Mouse (Mus musculus) kidney, adult 11 months (tissue): ENCODE measurements around the gene Dennd5b.
"Not testable (repeated sequence)": the region's sequence is repeated elsewhere in the genome, so short reads cannot be mapped to it uniquely, and the experiment has no call there.

Experiments used
- DNase-seq: peaks from one replicate; pipeline ENCODE4 v3.0.0; 2022

Gene Dennd5b

DNA sequence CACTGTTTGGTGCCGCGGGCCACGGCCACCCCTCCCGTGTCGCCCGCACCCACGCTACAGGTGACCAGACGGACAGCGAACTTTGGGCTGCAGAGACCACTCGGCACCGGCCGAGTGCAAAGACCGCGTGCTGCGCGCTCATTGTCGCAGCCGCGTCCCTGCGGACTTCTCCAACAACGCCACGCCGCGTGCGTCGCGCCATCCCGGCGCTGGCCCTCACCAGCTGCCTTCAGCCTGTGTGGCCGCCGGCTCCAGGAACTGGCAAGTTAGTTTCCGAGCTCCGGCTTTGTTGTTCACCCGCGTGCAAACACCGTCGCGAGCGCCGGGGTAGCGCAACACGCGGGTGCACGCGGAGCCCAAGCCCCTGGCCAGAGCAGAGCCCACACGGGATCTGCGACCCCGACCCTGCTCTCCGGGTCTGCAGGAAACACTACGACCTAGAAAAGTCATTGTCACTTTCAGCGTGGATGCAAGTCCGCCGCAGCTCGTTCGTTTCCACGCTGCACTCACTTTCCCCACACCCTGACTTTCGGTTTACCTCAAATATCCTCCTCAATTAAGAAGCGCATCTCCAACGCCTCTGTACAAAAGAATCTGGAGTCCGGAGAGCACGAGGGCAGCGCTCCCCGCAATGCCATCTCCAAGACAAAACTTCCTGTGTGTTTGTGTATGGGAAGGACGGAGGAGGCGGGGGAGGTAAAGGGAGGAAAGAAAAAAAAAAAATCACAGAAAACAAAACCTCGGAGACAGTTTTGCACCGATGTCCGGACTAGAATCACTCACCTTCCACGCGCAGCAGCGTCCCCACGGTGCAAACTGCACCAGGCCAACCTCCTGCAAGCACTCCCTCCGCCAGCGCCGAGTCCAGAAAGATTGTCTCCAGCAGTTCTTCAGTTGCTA is 155.7 kb downstream of the Dennd5b start:
- peak; percentile 53 for DNase-seq

DNA sequence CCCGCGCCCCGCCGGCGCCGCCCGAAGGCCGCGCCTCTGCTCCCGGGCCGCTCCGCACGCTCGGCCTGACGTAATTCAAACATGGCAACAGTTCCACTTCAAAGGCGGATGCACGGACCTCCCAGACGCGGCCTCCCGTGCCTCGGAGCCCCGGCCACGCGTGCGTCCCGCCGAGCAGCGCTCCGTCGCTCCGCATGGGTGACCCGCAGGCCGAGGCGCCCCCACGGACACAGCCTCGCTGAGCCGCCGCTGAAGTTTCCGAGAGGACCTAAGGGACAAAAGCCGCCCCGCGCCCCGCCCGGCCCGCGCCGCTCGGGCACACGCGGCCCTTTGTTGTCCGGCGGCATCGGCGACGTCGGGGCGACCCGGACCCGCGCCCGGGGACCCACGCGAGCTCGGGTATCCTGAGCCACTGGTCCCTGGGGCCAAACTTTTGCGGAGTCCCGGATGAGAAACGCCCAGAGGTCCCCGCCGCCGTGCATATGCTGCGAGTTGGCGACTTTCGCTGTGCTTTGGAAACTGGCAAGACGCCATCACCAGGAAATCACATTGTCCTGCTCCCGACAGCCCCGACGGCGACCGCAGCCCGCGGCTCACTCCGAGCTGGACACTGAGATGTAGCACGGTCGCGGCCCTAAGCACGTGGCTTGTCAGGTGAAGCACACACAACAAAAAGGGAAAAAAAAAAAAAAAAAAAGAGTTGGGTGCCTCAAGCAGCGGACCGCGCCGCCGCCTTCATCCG is 156.5 kb downstream of the Dennd5b start:
- DNase-seq = peak; percentile 60

DNA sequence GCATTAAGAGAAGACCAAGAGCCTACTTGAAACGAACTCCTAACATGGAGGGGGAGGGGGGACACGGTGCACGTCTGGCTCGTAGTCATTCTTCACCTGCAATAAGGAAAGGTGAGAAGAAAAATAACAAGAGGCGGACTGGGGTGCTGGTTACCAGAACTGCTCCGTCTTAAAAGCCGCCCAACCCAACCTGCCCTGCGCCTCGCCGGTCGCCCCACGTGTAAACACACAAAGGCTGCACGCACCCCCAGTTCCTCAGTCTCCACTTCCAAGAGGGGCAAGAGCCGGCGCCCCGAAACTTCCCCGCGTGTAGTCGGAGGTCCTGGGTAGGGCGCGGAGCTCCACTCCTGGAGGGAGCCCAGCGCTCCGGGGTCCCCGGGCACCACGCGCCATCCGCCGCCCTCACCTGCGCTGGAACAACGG is 157.1 kb downstream of the Dennd5b start:
- DNase-seq = no peak

DNA sequence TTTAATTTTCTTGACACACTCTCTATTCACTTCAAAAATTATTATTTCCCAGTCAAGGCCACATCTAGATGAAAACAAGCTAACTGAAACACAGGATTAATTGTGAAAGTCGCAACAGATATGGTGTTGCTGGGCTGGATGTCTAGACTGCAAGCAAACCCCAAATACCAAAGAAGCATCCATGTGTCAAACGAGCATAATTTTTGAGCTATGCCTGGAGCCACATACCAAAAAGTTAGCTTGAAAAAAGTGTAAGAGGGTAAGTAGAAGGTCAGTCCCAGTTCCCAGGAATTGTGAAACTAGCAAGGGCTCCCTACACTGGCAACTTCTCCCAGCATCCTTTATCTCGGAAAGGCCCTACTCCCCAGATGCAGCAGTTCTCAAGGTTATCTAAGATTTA is 157.8 kb downstream of the Dennd5b start:
- no peak for DNase-seq

DNA sequence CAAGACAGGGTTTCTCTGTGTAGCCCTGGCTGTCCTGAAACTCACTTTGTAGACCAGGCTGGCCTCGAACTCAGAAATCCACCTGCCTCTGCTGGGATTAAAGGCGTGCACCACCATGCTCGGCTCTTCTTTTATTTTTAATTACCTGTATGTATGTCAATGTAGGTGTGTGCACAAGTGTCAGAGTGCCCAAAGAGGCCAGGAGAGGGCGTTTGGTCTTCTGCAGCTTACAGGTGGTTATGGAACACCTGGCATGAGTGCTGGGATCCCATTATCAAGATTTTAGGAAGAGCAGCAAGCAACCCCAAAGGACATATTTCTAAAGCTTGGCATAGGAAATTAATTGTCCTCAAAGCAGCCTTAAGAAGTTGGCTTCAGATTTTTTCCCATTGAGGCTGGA is 159.1 kb downstream of the Dennd5b start:
- no peak for DNase-seq

DNA sequence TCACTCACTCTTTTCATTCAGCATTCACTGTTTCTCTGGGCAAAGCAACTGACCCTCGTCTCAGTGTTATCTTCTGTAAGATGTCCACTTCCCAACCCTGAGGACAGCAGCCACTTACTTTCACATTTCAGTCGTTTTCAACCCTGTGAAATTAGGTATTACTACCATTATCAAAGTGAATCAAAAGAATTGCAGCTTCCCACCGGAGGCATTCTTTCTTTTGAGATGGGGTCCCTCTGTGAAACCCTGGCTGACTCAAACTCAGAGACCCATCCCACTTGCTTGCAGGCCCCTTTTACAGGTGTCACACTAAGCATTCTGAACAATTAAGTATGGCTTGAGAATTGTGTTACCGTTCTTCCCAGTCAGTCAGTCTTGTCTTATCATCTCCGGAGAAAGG is 159.6 kb downstream of the Dennd5b start:
- DNase-seq = no peak

DNA sequence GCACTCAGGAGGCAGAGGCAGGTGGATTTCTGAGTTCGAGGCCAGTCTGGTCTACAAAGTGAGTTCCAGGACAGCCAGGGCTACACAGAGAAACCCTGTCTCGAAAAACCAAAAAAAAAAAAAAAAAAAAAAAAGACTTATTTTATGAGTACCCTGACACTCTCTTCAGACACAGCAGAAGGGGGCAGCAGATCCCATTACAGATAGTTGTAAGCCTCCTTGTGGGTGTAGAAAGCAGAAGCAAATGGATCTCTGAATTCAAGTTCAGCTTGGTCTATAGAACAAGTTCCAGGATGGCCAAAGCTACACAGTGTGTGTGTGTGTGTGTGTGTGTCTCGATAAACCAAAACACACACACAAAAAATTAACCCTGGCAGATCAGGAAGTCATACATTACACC is 161.1 kb downstream of the Dennd5b start:
- DNase-seq = not testable (repeated sequence)
